Mouse (Mus musculus): ENCODE results near the gene Ddx55. TPM values are rescaled to one million over a fixed set of nuclear protein-coding genes. Genes with fewer than 3 reads are reported as not detected.
"Not testable (repeated sequence)": the region's sequence is repeated elsewhere in the genome, so short reads cannot be mapped to it uniquely, and the experiment has no call there.

The Ddx55 gene
- total RNA-seq, 1 experiment from 2014 or later, result 12.0 TPM

DNA sequence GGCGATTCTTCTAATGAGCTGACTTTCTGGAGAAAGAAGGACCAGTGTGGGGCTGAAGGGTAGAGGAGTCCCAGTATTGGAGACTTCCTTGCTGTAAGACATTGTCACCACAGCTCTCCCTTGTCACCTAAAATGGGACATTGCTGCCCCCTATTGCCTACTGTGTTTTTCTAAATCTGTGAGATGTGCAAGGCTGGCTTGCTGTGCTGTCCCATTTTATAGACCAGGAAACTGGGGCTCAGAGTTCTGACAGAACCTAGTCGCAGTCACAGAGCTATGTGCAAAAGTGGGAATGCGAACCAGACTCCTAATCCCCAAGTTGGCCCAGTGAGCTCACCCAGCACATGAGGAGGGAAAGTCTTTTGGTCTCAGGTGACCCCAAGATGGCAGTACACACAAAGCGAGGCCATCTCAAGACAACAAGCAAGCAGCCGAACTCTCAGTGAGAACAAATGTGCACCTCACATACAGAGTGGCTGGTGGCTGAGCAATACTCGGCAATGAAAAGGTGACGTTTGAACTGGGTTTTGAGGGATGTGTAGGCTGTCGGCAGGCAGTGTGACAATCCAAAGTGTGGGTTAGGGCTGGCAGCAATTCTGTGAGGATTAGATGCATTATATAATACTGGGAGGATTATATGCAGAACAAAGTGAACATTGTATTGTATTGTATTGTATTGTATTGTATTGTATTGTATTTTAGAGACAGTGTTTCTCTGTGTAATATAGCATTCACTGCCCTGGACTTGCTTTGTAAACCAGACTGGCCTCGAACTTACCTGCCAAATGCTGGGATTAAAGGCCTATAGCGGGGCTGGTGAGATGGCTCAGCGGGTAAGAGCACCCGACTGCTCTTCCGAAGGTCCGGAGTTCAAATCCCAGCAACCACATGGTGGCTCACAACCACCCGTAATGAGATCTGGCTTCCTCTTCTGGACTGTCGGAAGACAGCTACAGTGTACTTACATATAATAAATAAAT, 13.6 kb upstream of the Ddx55 start:
- peak; percentile 71 for DNase-seq

- DNase-seq, result no peak
Observed at GRCm38 (mm10) chr5:124539905-124540304, 12.8 kb upstream of the Ddx55 start.

GRCm38 (mm10) chr5:124540383-124540786, 12.3 kb upstream of the Ddx55 start, which contains the start of gene Tmed2:
TSS of gene Tmed2 (plus strand) at chr5:124540695.
- DNase-seq, result peak; percentile 97

DNA sequence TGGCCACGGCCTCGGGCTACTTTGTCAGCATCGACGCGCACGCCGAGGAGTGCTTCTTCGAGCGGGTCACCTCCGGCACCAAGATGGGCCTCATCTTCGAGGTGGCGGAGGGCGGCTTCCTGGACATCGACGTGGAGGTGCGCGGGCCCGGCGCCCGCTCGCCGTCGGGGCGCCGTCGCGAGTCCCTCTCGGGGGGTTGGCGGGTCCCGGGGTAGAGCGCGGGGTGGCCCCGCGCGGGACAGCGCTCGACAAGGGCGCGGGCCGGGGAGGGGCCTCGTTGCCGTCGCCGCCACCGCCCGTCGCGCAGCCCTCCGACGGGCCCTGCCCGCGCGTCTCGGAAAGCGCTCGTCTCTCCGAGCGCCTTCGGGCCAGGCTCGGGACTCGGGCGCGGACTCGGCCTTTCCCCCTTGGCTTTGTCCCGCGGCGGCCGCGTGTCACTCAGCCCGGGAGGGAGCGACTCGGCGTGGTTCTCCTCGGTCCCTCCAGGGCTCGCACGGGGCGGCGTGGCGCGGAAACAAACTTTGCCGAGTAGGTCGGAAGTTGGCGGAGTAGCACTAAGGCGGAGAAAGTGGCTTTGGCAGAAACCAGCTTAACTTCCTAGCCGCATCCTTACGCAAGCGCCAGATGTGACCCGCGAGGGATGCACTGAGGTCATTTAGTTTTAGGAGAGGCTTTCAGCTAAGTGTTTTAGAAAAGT, 11.6 kb upstream of the Ddx55 start:
- DNase-seq, result peak; percentile 91

DNA sequence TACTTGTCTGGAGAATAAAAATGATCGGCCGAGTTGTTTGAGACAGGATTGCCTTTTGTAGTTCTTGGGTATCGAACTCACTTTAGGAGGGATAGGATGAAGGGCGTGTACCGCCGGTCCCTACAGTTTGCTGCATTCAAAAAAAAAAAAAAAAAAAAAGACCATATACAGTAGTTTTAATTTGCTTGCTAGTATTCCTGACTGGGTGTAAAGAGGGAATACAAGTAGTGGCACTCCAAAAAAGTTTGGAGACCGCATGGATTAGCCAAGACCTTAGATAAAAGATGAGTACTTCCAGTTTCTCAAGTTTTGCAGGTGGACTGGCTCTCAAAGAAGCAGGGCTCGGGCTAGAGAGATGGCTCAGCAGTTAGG, 11.1 kb upstream of the Ddx55 start:
- no peak for DNase-seq

GRCm38 (mm10) chr5:124550737-124551136, 1.9 kb upstream of the Ddx55 start:
- not testable (repeated sequence) for DNase-seq

- DNase-seq, result not testable (repeated sequence)
Observed at GRCm38 (mm10) chr5:124551349-124552093, 1.1 kb upstream of the Ddx55 start.

DNA sequence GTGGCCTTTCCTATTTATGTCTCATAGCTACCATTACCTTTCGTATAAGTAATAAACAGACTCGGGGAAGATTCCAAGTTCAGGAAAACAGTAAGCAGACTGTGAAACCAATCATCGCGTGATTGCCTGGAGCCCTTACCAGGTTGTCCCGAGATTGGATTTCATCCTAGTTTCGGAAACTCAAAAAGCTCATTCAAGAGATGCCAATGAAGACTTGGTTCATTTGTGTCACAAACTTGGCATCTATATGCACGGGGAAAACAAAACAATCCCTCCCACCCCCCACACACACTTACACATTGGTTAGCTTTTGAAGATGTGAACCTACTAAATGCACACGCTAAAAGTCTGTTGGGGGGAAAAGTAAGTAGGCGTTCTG, 581 bp upstream of the Ddx55 start:
- DNase-seq, result no peak

GRCm38 (mm10) chr5:124553607-124554006, 943 bp downstream of the Ddx55 start:
- no peak for DNase-seq

GRCm38 (mm10) chr5:124555145-124555544, 2.5 kb downstream of the Ddx55 start:
- no peak for DNase-seq

- DNase-seq, result no peak
Observed at GRCm38 (mm10) chr5:124571068-124571467, 18.4 kb downstream of the Ddx55 start.

DNA sequence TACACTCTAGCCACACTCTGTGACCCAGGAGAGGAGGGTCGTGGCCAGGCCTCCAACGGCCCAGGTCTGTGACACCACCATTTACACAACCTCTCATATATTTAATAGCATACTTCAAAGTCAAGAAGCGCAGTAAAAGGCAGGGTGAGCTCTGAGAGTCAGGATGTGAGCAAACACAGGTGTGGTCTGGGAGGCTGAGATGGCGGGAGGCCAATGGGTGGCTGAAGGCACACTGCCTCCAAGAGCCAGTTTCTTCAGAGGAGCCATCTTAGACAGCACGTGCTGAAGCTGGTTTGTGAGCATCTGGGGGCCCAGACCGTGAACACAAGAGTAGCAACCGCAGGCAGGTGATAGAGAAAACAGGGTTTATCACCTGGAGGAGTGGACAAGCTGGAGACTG, 22.8 kb downstream of the Ddx55 start:
- DNase-seq, result no peak

- peak; percentile 96 for DNase-seq
Observed at GRCm38 (mm10) chr5:124578633-124579317, 26.1 kb downstream of the Ddx55 start, which contains the start of the genes Eif2b1 and Gtf2h3. TSS of gene Eif2b1 (minus strand) at chr5:124579131. TSS of gene Gtf2h3 (plus strand) at chr5:124579140.

GRCm38 (mm10) chr5:124582515-124582914, 29.9 kb downstream of the Ddx55 start:
- peak; percentile 37 for DNase-seq

DNA sequence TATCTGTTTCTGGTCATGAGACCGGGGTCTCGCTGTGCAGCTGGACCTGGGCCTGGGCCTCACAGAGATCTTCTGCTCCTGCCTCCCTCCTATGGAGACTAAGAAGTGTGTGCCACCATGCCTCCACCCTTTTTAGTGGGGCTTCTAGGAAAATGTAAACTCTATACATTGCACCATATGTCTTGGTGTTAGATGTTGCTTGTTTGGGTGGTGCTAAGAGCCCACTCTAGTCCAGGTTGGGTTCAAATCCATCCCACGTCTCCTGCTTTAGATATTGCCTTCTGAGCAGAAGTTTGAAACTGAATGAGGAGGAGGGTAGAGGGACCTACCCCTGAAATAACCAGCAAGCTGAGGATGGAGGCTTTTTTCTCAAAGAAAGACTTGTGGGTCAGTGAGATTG, 40.1 kb downstream of the Ddx55 start:
- no peak for DNase-seq

- peak; percentile 98 for DNase-seq
Observed at GRCm38 (mm10) chr5:124598224-124599174, 45.8 kb downstream of the Ddx55 start.

DNA sequence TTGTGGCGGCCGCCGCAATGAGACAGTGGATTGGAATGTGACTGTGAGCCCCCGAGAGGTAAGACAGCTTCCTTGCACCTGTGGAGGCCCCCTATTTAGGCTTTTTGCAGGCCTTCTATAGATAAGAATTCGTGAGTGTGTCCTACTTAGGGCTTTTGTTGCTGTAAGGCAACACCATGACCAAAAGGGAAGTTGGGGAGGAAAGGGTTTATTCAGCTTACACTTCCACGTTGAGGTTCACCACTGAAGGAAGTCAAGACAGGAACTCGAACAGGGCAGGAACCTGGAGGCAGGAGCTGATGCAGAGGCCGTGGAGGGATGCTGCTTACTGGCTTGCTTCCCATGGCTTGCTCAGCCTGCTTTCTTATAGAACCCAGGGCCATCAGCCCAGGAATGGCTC, 47.1 kb downstream of the Ddx55 start:
- not testable (repeated sequence) for DNase-seq

DNA sequence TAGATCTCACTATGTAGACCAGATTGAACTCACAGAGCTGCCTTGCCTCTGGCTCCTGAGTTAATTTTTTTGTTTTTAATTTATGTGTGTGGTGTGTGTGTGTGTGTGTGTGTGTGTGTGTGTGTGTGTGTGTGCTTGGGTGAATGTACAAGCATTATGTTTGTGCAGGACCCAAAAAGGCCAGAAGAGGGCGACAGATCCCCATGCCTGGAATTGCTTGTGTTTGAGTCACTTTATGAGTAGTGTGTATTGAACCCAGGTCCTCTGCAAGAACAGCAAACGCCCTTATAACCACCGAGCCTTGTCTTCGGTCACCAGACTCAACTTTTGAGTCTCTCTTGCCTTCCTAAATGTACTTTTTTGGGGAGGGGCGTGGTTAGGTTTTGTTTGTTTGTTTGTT, 49.7 kb downstream of the Ddx55 start:
- DNase-seq, result peak; percentile 78

DNA sequence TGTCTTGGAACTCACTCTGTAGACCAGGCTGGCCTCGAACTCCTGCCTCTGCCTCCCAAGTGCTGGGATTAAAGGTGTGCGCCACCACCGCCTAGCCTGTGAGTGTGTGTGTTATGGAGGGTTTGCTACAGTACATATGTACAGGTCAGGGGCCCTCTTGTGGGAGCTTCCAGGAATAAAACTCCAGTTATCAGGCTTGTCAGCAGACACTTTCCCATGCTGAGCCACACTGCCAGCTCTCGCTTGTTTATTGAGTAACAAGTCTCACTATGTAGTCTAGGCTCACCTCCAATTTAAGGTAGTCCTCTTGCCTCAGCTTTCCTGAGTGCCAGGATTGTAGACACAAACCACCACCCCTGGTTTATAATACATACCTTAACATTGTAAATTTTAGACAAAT, 51.6 kb downstream of the Ddx55 start:
- DNase-seq, result no peak

DNA sequence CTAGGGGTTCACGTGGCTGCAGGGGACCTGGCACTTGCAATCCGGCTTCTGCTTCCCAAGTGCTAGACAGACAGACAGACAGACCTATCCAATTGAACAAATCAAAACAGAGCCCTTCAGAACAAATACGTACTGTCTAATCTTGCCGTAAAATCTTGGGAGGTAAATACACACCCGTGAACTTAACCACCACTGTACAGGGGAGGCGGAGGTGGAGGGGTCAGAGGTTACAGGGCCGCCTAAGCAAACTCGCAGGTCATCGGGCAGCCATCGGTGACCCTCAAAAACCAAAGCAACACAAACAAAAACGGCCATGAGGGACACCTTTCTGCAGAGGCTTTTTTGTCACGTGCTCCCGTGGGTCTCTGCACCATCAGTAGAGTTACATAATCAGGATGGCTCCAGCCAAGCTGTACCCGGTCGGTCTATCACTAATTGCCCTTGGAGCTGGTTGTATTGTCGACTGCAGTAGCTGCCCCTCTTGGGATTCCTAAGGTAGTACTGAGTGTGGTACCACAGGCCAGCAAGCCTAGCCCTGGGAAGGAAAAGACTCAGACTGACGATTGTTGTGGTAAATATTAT, 52.5 kb downstream of the Ddx55 start:
- DNase-seq, result no peak

Measured in adrenal gland, postnatal 14 days (tissue).